Mouse (Mus musculus): Measurements from ENCODE around the gene Zfp541. TPM values are rescaled to one million over a fixed set of nuclear protein-coding genes. Genes with fewer than 3 reads are reported as not detected.
A peak's percentile ranks its signal among the peaks of the same experiment; 100 is the strongest.

Gene Zfp541
- polyA plus RNA-seq (2015; fragmentation: Nextera tagmentation; extraction: Ambion mirVana) = 0.03 and 0.06 TPM in 2 replicates

- Histone ChIP-seq H3K4me3 (replicated peaks) (0 out of 2 replicates have a peak within 1 kb of the TSS, but pooled peaks have one; percentile 10), H3K27ac (no peak within 1 kb of the TSS), H3K36me3 (no peaks in the 10 kb centered on the region), H3K9ac (no peak within 1 kb of the TSS), H3K4me1 (replicated peaks) (0 out of 2 replicates have a peak, but pooled peaks cover 4% of the 10 kb centered on the region), H3K4me2 (replicated peaks) (peak within 1 kb of the TSS; percentile 39), H3K27me3 (replicated peaks) (peaks cover 13% of the 10 kb centered on the region), H3K9me3 (peaks cover 4% of the 10 kb centered on the region; the same call in 1 of the 2 replicates)
- WGBS = 39% methylated on average over 79 of the region's 80 CpGs
- peak; percentile 47; the same call in 1 of the 2 replicates for ATAC-seq
Observed at GRCm38 (mm10) chr7:16061219-16062098, at the start of gene Zfp541. Gene Zfp541 (plus strand): TSS chr7:16061814.

GRCm38 (mm10) chr7:16012576-16013263 is 48.9 kb upstream of the Zfp541 start:
- Histone ChIP-seq H3K27ac (no peak overlapping the region), H3K9me3 (no peaks in the 10 kb centered on the region), H3K4me1 (replicated peaks) (peaks cover 8% of the 10 kb centered on the region), H3K4me3 (replicated peaks) (no peak overlapping the region), H3K4me2 (replicated peaks) (no peak overlapping the region), H3K27me3 (replicated peaks) (no peaks in the 10 kb centered on the region), H3K36me3 (no peaks in the 10 kb centered on the region), H3K9ac (no peak overlapping the region)
- whole genome bisulfite sequencing = 72% methylated on average over 11 of the region's 11 CpGs
- no peak for ATAC-seq

- H3K36me3 ChIP-seq = no peaks in the 10 kb centered on the region
- no peaks in the 10 kb centered on the region for H3K27me3 ChIP-seq (replicated peaks)
- peaks cover 8% of the 10 kb centered on the region for H3K4me1 ChIP-seq (replicated peaks)
- WGBS = 80% methylated on average over 5 of the region's 5 CpGs
- no peak overlapping the region for H3K27ac ChIP-seq
- H3K4me3 ChIP-seq (replicated peaks) = no peak overlapping the region
- no peak overlapping the region for H3K9ac ChIP-seq
- no peak overlapping the region for H3K4me2 ChIP-seq (replicated peaks)
- ATAC-seq = no peak
- no peaks in the 10 kb centered on the region for H3K9me3 ChIP-seq
Observed at GRCm38 (mm10) chr7:16013722-16014275, 47.8 kb upstream of the Zfp541 start.

- Histone ChIP-seq H3K9ac (no peak overlapping the region), H3K4me3 (replicated peaks) (no peak overlapping the region), H3K4me2 (replicated peaks) (no peak overlapping the region), H3K27me3 (replicated peaks) (no peaks in the 10 kb centered on the region), H3K27ac (no peak overlapping the region), H3K9me3 (no peaks in the 10 kb centered on the region), H3K36me3 (no peaks in the 10 kb centered on the region), H3K4me1 (replicated peaks) (peaks cover 12% of the 10 kb centered on the region)
- no peak for ATAC-seq
- WGBS = 89% methylated on average over 8 of the region's 8 CpGs
Observed at GRCm38 (mm10) chr7:16014521-16015175, 47.0 kb upstream of the Zfp541 start.

- 82% methylated on average over 5 of the region's 5 CpGs for whole genome bisulfite sequencing
- peaks cover 14% of the 10 kb centered on the region for H3K4me1 ChIP-seq (replicated peaks)
- H3K4me2 ChIP-seq (replicated peaks) = no peak overlapping the region
- H3K9ac ChIP-seq = no peak overlapping the region
- no peak overlapping the region for H3K27ac ChIP-seq
- H3K36me3 ChIP-seq = no peaks in the 10 kb centered on the region
- no peaks in the 10 kb centered on the region for H3K9me3 ChIP-seq
- no peak overlapping the region for H3K4me3 ChIP-seq (replicated peaks)
- H3K27me3 ChIP-seq (replicated peaks) = no peaks in the 10 kb centered on the region
- no peak for ATAC-seq
Observed at GRCm38 (mm10) chr7:16015384-16015783, 46.2 kb upstream of the Zfp541 start.

- ATAC-seq = peak; percentile 41; the same call in 1 of the 2 replicates
- H3K9ac ChIP-seq = no peak overlapping the region
- 72% methylated on average over 9 of the region's 9 CpGs for WGBS
- H3K4me1 ChIP-seq (replicated peaks) = peaks cover 11% of the 10 kb centered on the region; the same call in 1 of the 2 replicates
- no peaks in the 10 kb centered on the region for H3K36me3 ChIP-seq
- no peaks in the 10 kb centered on the region for H3K27me3 ChIP-seq (replicated peaks)
- H3K9me3 ChIP-seq = no peaks in the 10 kb centered on the region
- H3K4me2 ChIP-seq (replicated peaks) = no peak overlapping the region
- 0 out of 2 replicates have a peak overlapping the region, but pooled peaks have one; percentile 2 for H3K27ac ChIP-seq
- no peak overlapping the region for H3K4me3 ChIP-seq (replicated peaks)
Observed at GRCm38 (mm10) chr7:16018016-16018810, 43.4 kb upstream of the Zfp541 start.

GRCm38 (mm10) chr7:16019256-16020094 is 42.1 kb upstream of the Zfp541 start:
- Histone ChIP-seq H3K36me3 (no peaks in the 10 kb centered on the region), H3K27ac (no peak overlapping the region), H3K27me3 (replicated peaks) (no peaks in the 10 kb centered on the region), H3K9ac (no peak overlapping the region), H3K4me3 (replicated peaks) (no peak overlapping the region), H3K9me3 (no peaks in the 10 kb centered on the region), H3K4me2 (replicated peaks) (no peak overlapping the region), H3K4me1 (replicated peaks) (peaks cover 12% of the 10 kb centered on the region; the same call in 1 of the 2 replicates)
- 81% methylated on average over 5 of the region's 5 CpGs for whole genome bisulfite sequencing
- ATAC-seq = 0 out of 2 replicates have a peak, but pooled peaks have one; percentile 18

GRCm38 (mm10) chr7:16024603-16025222 is 36.9 kb upstream of the Zfp541 start:
- Histone ChIP-seq H3K9me3 (no peaks in the 10 kb centered on the region), H3K27me3 (replicated peaks) (no peaks in the 10 kb centered on the region), H3K36me3 (no peaks in the 10 kb centered on the region), H3K4me3 (replicated peaks) (no peak overlapping the region), H3K9ac (no peak overlapping the region), H3K4me1 (replicated peaks) (peaks cover 13% of the 10 kb centered on the region; the same call in 1 of the 2 replicates), H3K4me2 (replicated peaks) (no peak overlapping the region), H3K27ac (no peak overlapping the region)
- ATAC-seq = no peak
- 83% methylated on average over 8 of the region's 8 CpGs for WGBS

GRCm38 (mm10) chr7:16028102-16028927 is 33.3 kb upstream of the Zfp541 start:
- H3K4me3 ChIP-seq (replicated peaks) = no peak overlapping the region
- WGBS = 84% methylated on average over 6 of the region's 6 CpGs
- peaks cover 12% of the 10 kb centered on the region; the same call in 1 of the 2 replicates for H3K4me1 ChIP-seq (replicated peaks)
- no peak overlapping the region for H3K9ac ChIP-seq
- H3K27ac ChIP-seq = no peak overlapping the region
- no peaks in the 10 kb centered on the region for H3K27me3 ChIP-seq (replicated peaks)
- no peak for ATAC-seq
- H3K36me3 ChIP-seq = 0 out of 2 replicates have a peak, but pooled peaks cover 4% of the 10 kb centered on the region
- no peak overlapping the region for H3K4me2 ChIP-seq (replicated peaks)
- H3K9me3 ChIP-seq = no peaks in the 10 kb centered on the region

GRCm38 (mm10) chr7:16031072-16031471 is 30.5 kb upstream of the Zfp541 start:
- Histone ChIP-seq H3K9me3 (no peaks in the 10 kb centered on the region), H3K4me1 (replicated peaks) (peaks cover 12% of the 10 kb centered on the region; the same call in 1 of the 2 replicates), H3K4me2 (replicated peaks) (no peak overlapping the region), H3K9ac (no peak overlapping the region), H3K36me3 (0 out of 2 replicates have a peak, but pooled peaks cover 4% of the 10 kb centered on the region), H3K27me3 (replicated peaks) (no peaks in the 10 kb centered on the region), H3K4me3 (replicated peaks) (no peak overlapping the region), H3K27ac (no peak overlapping the region)
- WGBS = 89% methylated on average over 4 of the region's 4 CpGs
- ATAC-seq = no peak
